Mouse (Mus musculus): Measurements from ENCODE around the gene Eif2b2. TPM values are rescaled to one million over a fixed set of nuclear protein-coding genes. Genes with fewer than 3 reads are reported as not detected.

Eif2b2 gene
- polyA plus RNA-seq, 1 experiment, result 103 TPM

GRCm38 (mm10) chr12:85200929-85201829 lies 18.1 kb upstream of the Eif2b2 start:
- WGBS, result 57% methylated on average over 24 of the region's 24 CpGs
- Histone ChIP-seq H3K27me3 (ENCODE audit: control insufficient read depth, insufficient read depth, low read length) (no peaks in the 10 kb centered on the region), H3K27ac (ENCODE audit: insufficient read depth, low read depth, low read length) (no peak overlapping the region), H3K4me1 (ENCODE audit: control insufficient read depth, insufficient read depth, insufficient read length, low read length) (no peaks in the 10 kb centered on the region), H3K4me3 (ENCODE audit: low read depth, low read length) (no peak overlapping the region), H3K36me3 (ENCODE audit: control insufficient read depth, insufficient read depth, low read length) (no peaks in the 10 kb centered on the region)
- no peak for TF ChIP-seq CTCF (IDR thresholded peaks at IDR 0.05; ENCODE audit: extremely low read depth, insufficient read length, insufficient replicate concordance, low read depth, low read length)
- TF ChIP-seq POLR2A (IDR thresholded peaks at IDR 0.05; ENCODE audit: low read depth, low read length), result no peak

- TF ChIP-seq CTCF (IDR thresholded peaks at IDR 0.05; ENCODE audit: extremely low read depth, insufficient read length, insufficient replicate concordance, low read depth, low read length), result no peak
- no peak for TF ChIP-seq POLR2A (IDR thresholded peaks at IDR 0.05; ENCODE audit: low read depth, low read length)
- Histone ChIP-seq H3K27me3 (ENCODE audit: control insufficient read depth, insufficient read depth, low read length) (no peaks in the 10 kb centered on the region), H3K27ac (ENCODE audit: insufficient read depth, low read depth, low read length) (no peak overlapping the region), H3K4me1 (ENCODE audit: control insufficient read depth, insufficient read depth, insufficient read length, low read length) (no peaks in the 10 kb centered on the region), H3K36me3 (ENCODE audit: control insufficient read depth, insufficient read depth, low read length) (no peaks in the 10 kb centered on the region), H3K4me3 (ENCODE audit: low read depth, low read length) (no peak overlapping the region)
- WGBS, result 74% methylated on average over 2 of the region's 2 CpGs
Observed at GRCm38 (mm10) chr12:85201830-85202147, 17.5 kb upstream of the Eif2b2 start.

GRCm38 (mm10) chr12:85202191-85202590 lies 17.1 kb upstream of the Eif2b2 start:
- Histone ChIP-seq H3K4me1 (ENCODE audit: control insufficient read depth, insufficient read depth, insufficient read length, low read length) (no peaks in the 10 kb centered on the region), H3K27me3 (ENCODE audit: control insufficient read depth, insufficient read depth, low read length) (no peaks in the 10 kb centered on the region), H3K4me3 (ENCODE audit: low read depth, low read length) (no peak overlapping the region), H3K27ac (ENCODE audit: insufficient read depth, low read depth, low read length) (no peak overlapping the region), H3K36me3 (ENCODE audit: control insufficient read depth, insufficient read depth, low read length) (no peaks in the 10 kb centered on the region)
- TF ChIP-seq CTCF (IDR thresholded peaks at IDR 0.05; ENCODE audit: extremely low read depth, insufficient read length, insufficient replicate concordance, low read depth, low read length) (no peak), POLR2A (IDR thresholded peaks at IDR 0.05; ENCODE audit: low read depth, low read length) (no peak)
- WGBS, result 90% methylated on average over 7 of the region's 7 CpGs

GRCm38 (mm10) chr12:85203699-85204098 lies 15.6 kb upstream of the Eif2b2 start:
- Histone ChIP-seq H3K36me3 (ENCODE audit: control insufficient read depth, insufficient read depth, low read length) (no peaks in the 10 kb centered on the region), H3K27me3 (ENCODE audit: control insufficient read depth, insufficient read depth, low read length) (no peaks in the 10 kb centered on the region), H3K4me3 (ENCODE audit: low read depth, low read length) (no peak overlapping the region), H3K27ac (ENCODE audit: insufficient read depth, low read depth, low read length) (no peak overlapping the region), H3K4me1 (ENCODE audit: control insufficient read depth, insufficient read depth, insufficient read length, low read length) (no peaks in the 10 kb centered on the region)
- 30% methylated on average over 5 of the region's 5 CpGs for WGBS
- TF ChIP-seq CTCF (IDR thresholded peaks at IDR 0.05; ENCODE audit: extremely low read depth, insufficient read length, insufficient replicate concordance, low read depth, low read length), result no peak
- TF ChIP-seq POLR2A (IDR thresholded peaks at IDR 0.05; ENCODE audit: low read depth, low read length), result no peak

GRCm38 (mm10) chr12:85204105-85204504 lies 15.2 kb upstream of the Eif2b2 start:
- no peak overlapping the region for H3K27ac ChIP-seq (ENCODE audit: insufficient read depth, low read depth, low read length)
- WGBS, result 43% methylated on average over 8 of the region's 8 CpGs
- H3K27me3 ChIP-seq (ENCODE audit: control insufficient read depth, insufficient read depth, low read length), result no peaks in the 10 kb centered on the region
- no peaks in the 10 kb centered on the region for H3K4me1 ChIP-seq (ENCODE audit: control insufficient read depth, insufficient read depth, insufficient read length, low read length)
- TF ChIP-seq POLR2A (IDR thresholded peaks at IDR 0.05; ENCODE audit: low read depth, low read length) (no peak), CTCF (IDR thresholded peaks at IDR 0.05; ENCODE audit: extremely low read depth, insufficient read length, insufficient replicate concordance, low read depth, low read length) (peak; percentile 11; the same call in 1 of the 2 replicates)
- H3K4me3 ChIP-seq (ENCODE audit: low read depth, low read length), result no peak overlapping the region
- H3K36me3 ChIP-seq (ENCODE audit: control insufficient read depth, insufficient read depth, low read length), result no peaks in the 10 kb centered on the region

- Histone ChIP-seq H3K36me3 (ENCODE audit: control insufficient read depth, insufficient read depth, low read length) (no peaks in the 10 kb centered on the region), H3K27me3 (ENCODE audit: control insufficient read depth, insufficient read depth, low read length) (no peaks in the 10 kb centered on the region), H3K4me3 (ENCODE audit: low read depth, low read length) (no peak overlapping the region), H3K4me1 (ENCODE audit: control insufficient read depth, insufficient read depth, insufficient read length, low read length) (no peaks in the 10 kb centered on the region), H3K27ac (ENCODE audit: insufficient read depth, low read depth, low read length) (no peak overlapping the region)
- 87% methylated on average over 10 of the region's 10 CpGs for WGBS
- TF ChIP-seq POLR2A (IDR thresholded peaks at IDR 0.05; ENCODE audit: low read depth, low read length), result no peak
- TF ChIP-seq CTCF (IDR thresholded peaks at IDR 0.05; ENCODE audit: extremely low read depth, insufficient read length, insufficient replicate concordance, low read depth, low read length), result no peak
Observed at GRCm38 (mm10) chr12:85205425-85205824, 13.9 kb upstream of the Eif2b2 start.

- H3K27me3 ChIP-seq (ENCODE audit: control insufficient read depth, insufficient read depth, low read length), result no peaks in the 10 kb centered on the region
- WGBS, result 29% methylated on average over 7 of the region's 7 CpGs
- H3K4me1 ChIP-seq (ENCODE audit: control insufficient read depth, insufficient read depth, insufficient read length, low read length), result no peaks in the 10 kb centered on the region
- no peak overlapping the region for H3K4me3 ChIP-seq (ENCODE audit: low read depth, low read length)
- no peak overlapping the region for H3K27ac ChIP-seq (ENCODE audit: insufficient read depth, low read depth, low read length)
- TF ChIP-seq POLR2A (IDR thresholded peaks at IDR 0.05; ENCODE audit: low read depth, low read length) (no peak), CTCF (IDR thresholded peaks at IDR 0.05; ENCODE audit: extremely low read depth, insufficient read length, insufficient replicate concordance, low read depth, low read length) (no peak)
- no peaks in the 10 kb centered on the region for H3K36me3 ChIP-seq (ENCODE audit: control insufficient read depth, insufficient read depth, low read length)
Observed at GRCm38 (mm10) chr12:85208687-85209199, 10.5 kb upstream of the Eif2b2 start.
